Mouse (Mus musculus): ENCODE results near the gene Gse1. TPM values are rescaled to one million over a fixed set of nuclear protein-coding genes. Genes with fewer than 3 reads are reported as not detected.
A peak's percentile ranks its signal among the peaks of the same experiment; 100 is the strongest.

Gene Gse1
- total and polyA plus RNA-seq, 3 experiments: 12.1 to 24.3 (median 21.0) TPM

DNA sequence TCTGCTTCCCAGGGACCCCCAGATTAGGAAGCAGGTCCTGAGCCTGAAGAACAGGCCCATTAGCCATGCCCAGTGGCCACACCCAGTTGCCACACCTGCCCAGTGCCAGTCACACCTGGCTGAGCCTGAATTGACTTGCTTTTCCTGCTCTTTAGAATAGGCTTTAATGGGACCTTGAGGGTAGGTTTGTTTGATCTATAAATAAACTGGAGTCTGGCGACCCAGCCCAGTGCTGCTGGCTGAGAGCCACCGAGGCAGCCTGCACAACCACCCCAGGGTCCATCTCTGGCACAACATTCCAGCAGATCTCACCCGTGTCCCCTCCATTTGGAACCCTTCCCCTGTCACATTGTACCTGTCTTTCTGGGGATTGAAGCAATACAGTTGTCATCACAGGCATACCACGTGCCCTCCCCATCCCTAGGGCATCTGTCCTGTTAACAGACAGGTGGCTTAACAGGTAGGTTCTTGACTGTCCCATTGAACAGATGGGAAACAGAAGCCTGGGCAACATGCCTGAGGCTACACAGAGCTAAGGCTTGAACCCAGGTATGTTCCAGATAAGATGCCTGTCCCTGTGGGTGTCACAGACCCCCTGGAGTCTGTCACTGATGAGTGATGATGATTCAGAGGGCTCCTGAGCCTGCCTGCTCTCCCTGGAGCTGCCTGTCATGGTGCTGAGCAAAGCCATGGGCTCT is 214.2 kb downstream of the Gse1 start:
- no peak for DNase-seq
- WGBS: 33% methylated on average over 4 of the region's 4 CpGs
- Histone ChIP-seq H3K79me2 (replicated peaks; ENCODE audit: control insufficient read depth, insufficient read depth, low read length) (no peaks in the 10 kb centered on the region), H3K36me3 (ENCODE audit: control insufficient read depth, insufficient read depth, low read length) (no peaks in the 10 kb centered on the region), H3K27me3 (ENCODE audit: control insufficient read depth, insufficient read depth, low read length) (no peaks in the 10 kb centered on the region), H3K4me3 (no peak overlapping the region), H3K27ac (no peak overlapping the region), H3K4me1 (ENCODE audit: control insufficient read depth, insufficient read depth, low read length) (peaks cover 10% of the 10 kb centered on the region), H3K9ac (ENCODE audit: low read depth, low read length) (no peak overlapping the region)
- TF ChIP-seq CTCF (IDR thresholded peaks at IDR 0.05) (no peak), EP300 (IDR thresholded peaks at IDR 0.05; ENCODE audit: insufficient read depth, low read depth, low read length) (no peak), POLR2A (IDR thresholded peaks at IDR 0.05; ENCODE audit: insufficient read depth, low read depth, low read length) (no peak)
- intact Hi-C loops (cut with DNase I): no loop called here

DNA sequence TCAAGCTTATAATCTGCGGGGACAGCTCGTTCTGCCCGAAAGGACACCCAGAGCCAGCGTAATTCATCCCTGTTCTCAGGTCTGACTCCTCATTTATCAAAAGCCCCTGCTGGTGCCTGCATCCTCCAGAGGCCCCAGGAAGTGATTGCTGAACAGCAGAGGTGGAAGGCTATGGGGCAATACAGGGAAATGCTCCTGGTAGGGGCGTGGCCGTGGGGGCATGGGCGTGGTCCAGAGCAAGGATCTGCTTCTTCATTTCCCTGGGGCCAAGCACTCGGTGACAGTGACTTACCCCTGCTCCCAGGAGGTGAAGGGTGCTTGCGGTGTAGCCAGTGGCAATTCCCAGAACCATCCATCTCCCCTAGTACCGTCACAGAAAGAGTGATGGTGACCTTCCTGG is 217.0 kb downstream of the Gse1 start:
- H3K27me3 ChIP-seq (ENCODE audit: control insufficient read depth, insufficient read depth, low read length): no peaks in the 10 kb centered on the region

DNA sequence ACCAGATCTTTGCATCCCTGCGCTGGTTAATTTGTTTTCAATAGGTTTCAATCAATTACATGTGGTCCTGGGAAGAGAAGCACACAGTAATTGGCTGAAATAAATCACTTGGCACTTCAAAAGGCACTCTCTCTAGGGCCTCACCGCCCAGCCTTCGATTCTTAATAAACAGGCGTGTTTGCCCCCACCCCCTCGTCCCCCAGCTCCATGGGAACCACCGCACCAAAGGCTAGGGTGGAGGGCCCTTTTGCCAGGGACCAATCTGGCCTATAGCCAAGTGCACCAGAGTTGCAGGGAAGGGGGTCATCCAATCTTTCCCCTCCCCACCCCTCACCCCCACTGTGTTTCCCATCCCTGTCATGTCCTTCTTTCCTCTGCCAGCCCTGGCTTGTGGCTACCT is 219.9 kb downstream of the Gse1 start:
- 94% methylated on average over 6 of the region's 6 CpGs for WGBS
- intact Hi-C loops (cut with DNase I): no loop called here
- no peak for TF ChIP-seq EP300 (IDR thresholded peaks at IDR 0.05; ENCODE audit: insufficient read depth, low read depth, low read length)
- TF ChIP-seq CTCF (IDR thresholded peaks at IDR 0.05): no peak
- no peak for TF ChIP-seq POLR2A (IDR thresholded peaks at IDR 0.05; ENCODE audit: insufficient read depth, low read depth, low read length)
- Histone ChIP-seq H3K4me1 (ENCODE audit: control insufficient read depth, insufficient read depth, low read length) (peaks cover 1% of the 10 kb centered on the region; the same call in 1 of the 2 replicates), H3K9ac (ENCODE audit: low read depth, low read length) (no peak overlapping the region), H3K4me3 (no peak overlapping the region), H3K27me3 (ENCODE audit: control insufficient read depth, insufficient read depth, low read length) (no peaks in the 10 kb centered on the region), H3K36me3 (ENCODE audit: control insufficient read depth, insufficient read depth, low read length) (no peaks in the 10 kb centered on the region), H3K79me2 (replicated peaks; ENCODE audit: control insufficient read depth, insufficient read depth, low read length) (no peaks in the 10 kb centered on the region), H3K27ac (no peak overlapping the region)
- DNase-seq: no peak

More for the DNA sequence above, 217.0 kb downstream of the Gse1 start:
- Histone ChIP-seq H3K27ac (no peak overlapping the region), H3K4me1 (ENCODE audit: control insufficient read depth, insufficient read depth, low read length) (peaks cover 11% of the 10 kb centered on the region), H3K4me3 (no peak overlapping the region), H3K79me2 (replicated peaks; ENCODE audit: control insufficient read depth, insufficient read depth, low read length) (no peaks in the 10 kb centered on the region), H3K9ac (ENCODE audit: low read depth, low read length) (no peak overlapping the region), H3K36me3 (ENCODE audit: control insufficient read depth, insufficient read depth, low read length) (no peaks in the 10 kb centered on the region)
- DNase-seq: no peak
- 77% methylated on average over 10 of the region's 10 CpGs for WGBS
- intact Hi-C loops (cut with DNase I): no loop called here
- TF ChIP-seq EP300 (IDR thresholded peaks at IDR 0.05; ENCODE audit: insufficient read depth, low read depth, low read length) (no peak), POLR2A (IDR thresholded peaks at IDR 0.05; ENCODE audit: insufficient read depth, low read depth, low read length) (no peak), CTCF (IDR thresholded peaks at IDR 0.05) (no peak)

DNA sequence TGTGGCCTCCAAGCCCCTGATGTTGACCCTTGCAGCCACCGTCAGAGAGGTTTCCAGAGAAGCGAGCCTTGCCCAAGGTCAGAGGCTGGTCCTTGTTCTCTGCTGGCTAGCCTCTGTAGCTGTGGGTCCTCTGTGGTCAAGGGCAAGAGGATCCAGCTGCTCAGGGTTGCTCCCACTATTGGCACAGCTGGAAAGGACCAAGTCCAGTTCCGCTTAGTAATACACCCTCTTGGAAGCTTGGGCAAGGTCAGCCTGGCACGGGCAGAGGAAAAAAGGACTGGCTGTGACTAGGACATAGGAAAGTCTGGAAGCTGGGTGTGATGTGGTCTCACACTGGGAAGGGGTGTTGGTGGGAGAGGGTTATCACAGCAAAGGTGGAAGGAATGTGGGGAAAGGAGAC is 220.9 kb downstream of the Gse1 start:
- intact Hi-C loops (cut with DNase I): no loop called here
- Histone ChIP-seq H3K27ac (no peak overlapping the region), H3K36me3 (ENCODE audit: control insufficient read depth, insufficient read depth, low read length) (no peaks in the 10 kb centered on the region), H3K4me3 (no peak overlapping the region), H3K79me2 (replicated peaks; ENCODE audit: control insufficient read depth, insufficient read depth, low read length) (no peaks in the 10 kb centered on the region), H3K27me3 (ENCODE audit: control insufficient read depth, insufficient read depth, low read length) (no peaks in the 10 kb centered on the region), H3K4me1 (ENCODE audit: control insufficient read depth, insufficient read depth, low read length) (peaks cover 1% of the 10 kb centered on the region; the same call in 1 of the 2 replicates), H3K9ac (ENCODE audit: low read depth, low read length) (no peak overlapping the region)
- no peak for TF ChIP-seq POLR2A (IDR thresholded peaks at IDR 0.05; ENCODE audit: insufficient read depth, low read depth, low read length)
- no peak for TF ChIP-seq EP300 (IDR thresholded peaks at IDR 0.05; ENCODE audit: insufficient read depth, low read depth, low read length)
- no peak for TF ChIP-seq CTCF (IDR thresholded peaks at IDR 0.05)
- peak in 1 of 2 experiments; percentile 28 for DNase-seq
- WGBS: 74% methylated on average over 4 of the region's 4 CpGs

- 52% methylated on average over 17 of the region's 17 CpGs for WGBS
- Histone ChIP-seq H3K4me3 (no peak overlapping the region), H3K9ac (ENCODE audit: low read depth, low read length) (no peak overlapping the region), H3K36me3 (ENCODE audit: control insufficient read depth, insufficient read depth, low read length) (no peaks in the 10 kb centered on the region), H3K27ac (no peak overlapping the region), H3K27me3 (ENCODE audit: control insufficient read depth, insufficient read depth, low read length) (no peaks in the 10 kb centered on the region), H3K79me2 (replicated peaks; ENCODE audit: control insufficient read depth, insufficient read depth, low read length) (no peaks in the 10 kb centered on the region), H3K4me1 (ENCODE audit: control insufficient read depth, insufficient read depth, low read length) (peaks cover 1% of the 10 kb centered on the region; the same call in 1 of the 2 replicates)
- no peak for TF ChIP-seq POLR2A (IDR thresholded peaks at IDR 0.05; ENCODE audit: insufficient read depth, low read depth, low read length)
- TF ChIP-seq CTCF (IDR thresholded peaks at IDR 0.05): no peak
- no peak for TF ChIP-seq EP300 (IDR thresholded peaks at IDR 0.05; ENCODE audit: insufficient read depth, low read depth, low read length)
- intact Hi-C loops (cut with DNase I): no loop called here
- DNase-seq: no peak
Measured at GRCm38 (mm10) chr8:120449608-120450031, 221.4 kb downstream of the Gse1 start.

GRCm38 (mm10) chr8:120452111-120452510 is 223.9 kb downstream of the Gse1 start:
- H3K27ac ChIP-seq: no peak overlapping the region
- peaks cover 1% of the 10 kb centered on the region; the same call in 1 of the 2 replicates for H3K4me1 ChIP-seq (ENCODE audit: control insufficient read depth, insufficient read depth, low read length)
- intact Hi-C loops (cut with DNase I): no loop called here
- no peak for DNase-seq
- TF ChIP-seq POLR2A (IDR thresholded peaks at IDR 0.05; ENCODE audit: insufficient read depth, low read depth, low read length) (no peak), CTCF (IDR thresholded peaks at IDR 0.05) (no peak), EP300 (IDR thresholded peaks at IDR 0.05; ENCODE audit: insufficient read depth, low read depth, low read length) (no peak)
- H3K4me3 ChIP-seq: no peak overlapping the region
- WGBS: 91% methylated on average over 2 of the region's 2 CpGs
- no peak overlapping the region for H3K9ac ChIP-seq (ENCODE audit: low read depth, low read length)
- H3K36me3 ChIP-seq (ENCODE audit: control insufficient read depth, insufficient read depth, low read length): no peaks in the 10 kb centered on the region
- no peaks in the 10 kb centered on the region for H3K79me2 ChIP-seq (replicated peaks; ENCODE audit: control insufficient read depth, insufficient read depth, low read length)
- H3K27me3 ChIP-seq (ENCODE audit: control insufficient read depth, insufficient read depth, low read length): no peaks in the 10 kb centered on the region

Measured in heart, adult 2 months (tissue).